Mouse (Mus musculus): ENCODE measurements around the gene Slc25a45.

Slc25a45 gene

DNA sequence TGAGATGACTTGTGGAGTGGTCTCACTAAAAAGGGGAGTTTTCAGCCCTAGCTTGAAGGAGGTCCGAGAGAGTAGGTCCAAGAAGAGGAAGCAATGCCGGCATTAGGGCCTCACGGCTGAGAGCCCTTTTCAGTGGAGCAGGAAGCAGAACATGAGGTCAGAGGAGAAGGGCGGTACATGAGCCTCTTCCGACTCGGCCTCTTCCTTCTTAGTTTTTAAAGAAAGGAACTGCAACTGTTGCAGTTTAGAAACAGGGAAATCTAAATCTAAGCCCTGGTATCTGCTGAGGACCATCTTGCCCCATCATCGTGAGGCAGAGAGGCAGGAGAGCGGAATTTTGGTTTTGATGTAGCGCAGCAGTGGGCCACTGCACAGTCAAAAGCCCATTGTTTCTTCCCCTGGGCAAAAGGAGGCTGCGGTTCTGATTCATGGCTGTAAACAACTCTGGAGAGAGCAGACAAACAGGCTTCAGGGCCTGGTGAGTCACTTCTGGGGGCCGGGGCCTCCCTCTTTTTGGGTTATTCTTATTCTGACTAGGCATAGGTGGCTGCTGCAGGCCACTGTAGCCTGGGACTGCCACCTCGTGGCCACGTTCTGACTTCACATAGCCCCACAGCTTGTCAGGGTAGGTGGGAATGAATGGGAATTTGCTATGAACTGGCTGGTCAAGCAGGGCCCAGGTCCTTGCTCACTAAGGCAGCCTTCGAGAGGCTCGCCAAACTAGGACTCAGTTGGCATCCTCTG is at the start of gene Slc25a45:
Slc25a45 (plus strand) TSS at position 191 of the 744 bp plus-strand sequence.
- DNase-seq (ENCODE audit: low spot score), result peak; percentile 80

DNA sequence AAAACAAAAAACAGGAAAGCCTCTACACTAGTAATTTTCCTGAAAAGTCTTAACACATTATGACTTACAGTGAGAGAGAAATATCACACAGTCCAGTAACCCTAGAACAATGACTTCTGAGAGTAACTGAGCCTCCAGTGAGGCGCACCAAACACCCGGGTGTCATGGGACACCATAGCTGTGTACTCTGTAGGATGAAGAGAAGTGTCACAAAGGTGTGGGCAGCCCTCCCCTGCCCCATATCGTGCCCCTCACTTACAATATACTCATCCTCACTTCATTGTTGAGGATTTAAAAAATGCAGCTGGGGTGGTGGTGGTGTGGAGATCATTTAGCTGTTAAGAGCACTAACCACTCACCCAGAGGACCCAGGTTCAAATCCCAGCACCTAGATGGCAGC is 49.5 kb upstream of the Slc25a45 start:
- DNase-seq (ENCODE audit: low spot score), result no peak

DNA sequence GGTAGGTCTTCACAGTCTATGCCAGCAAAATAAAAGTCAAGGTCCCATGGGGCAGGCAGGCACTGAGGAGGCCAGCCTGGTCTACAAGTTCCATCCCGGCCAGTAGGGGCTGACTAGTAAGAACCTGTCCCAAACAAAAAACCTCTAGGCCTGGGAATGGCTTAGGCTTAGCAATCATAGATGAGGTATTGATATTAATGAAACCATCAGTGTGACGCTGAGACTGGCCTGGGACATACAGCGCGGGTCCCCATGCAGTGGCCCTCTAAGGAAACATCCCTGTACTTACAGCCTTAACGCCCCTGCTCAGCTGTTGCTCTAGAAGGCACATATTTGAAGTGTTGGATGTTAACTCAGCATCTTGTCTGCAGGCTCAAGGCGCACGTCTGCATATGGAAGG is 48.7 kb upstream of the Slc25a45 start:
- DNase-seq (ENCODE audit: low spot score), result no peak

DNA sequence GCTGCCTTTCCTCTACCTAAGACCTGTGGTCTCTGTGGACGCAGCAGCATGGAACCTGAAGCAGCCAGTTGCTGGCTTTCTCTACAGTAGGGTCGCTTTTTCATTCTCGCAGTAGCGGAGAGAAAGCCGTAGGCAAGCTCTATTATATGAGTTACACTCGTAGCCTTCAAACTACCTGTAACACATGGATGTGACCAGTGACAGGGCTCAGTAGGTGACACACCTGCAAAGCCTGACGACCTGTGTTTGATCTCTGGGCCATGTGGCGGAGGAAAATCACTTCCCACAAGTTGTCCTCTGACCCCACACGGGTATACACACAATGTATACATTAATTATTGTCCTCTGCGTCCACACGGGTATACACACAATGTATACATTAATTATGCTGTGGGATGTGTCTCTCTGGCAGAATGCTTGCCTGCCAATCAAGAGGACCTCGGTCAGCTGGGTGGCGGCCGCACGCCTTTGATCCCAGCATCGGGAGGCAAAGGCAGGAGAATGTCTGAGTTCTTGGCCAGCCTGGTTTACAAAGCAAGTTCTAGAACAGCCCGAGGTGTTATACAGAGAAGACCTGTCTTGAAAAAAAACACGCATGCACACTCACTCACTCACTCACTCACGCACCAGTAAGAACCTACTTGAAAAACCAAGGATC is 47.5 kb upstream of the Slc25a45 start:
- DNase-seq (ENCODE audit: low spot score), result no peak

DNA sequence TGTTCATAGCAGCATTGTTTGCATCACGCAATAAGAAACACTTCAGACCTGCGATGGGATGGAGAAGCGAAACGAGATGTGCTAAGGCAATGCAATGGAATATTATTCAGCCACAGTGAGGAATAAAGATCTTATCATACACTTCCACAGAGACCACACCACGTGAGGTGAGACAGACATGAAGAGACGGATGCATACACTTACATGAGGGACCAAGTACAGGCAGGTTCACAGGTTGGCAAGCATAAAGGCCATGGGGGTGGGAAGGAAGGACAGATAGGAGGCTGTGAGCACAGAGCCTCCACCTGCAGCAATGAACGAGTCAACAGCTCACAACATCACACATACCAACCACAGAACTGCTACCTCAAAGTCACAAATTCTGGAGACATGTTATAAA is 46.8 kb upstream of the Slc25a45 start:
- DNase-seq (ENCODE audit: low spot score), result no peak

DNA sequence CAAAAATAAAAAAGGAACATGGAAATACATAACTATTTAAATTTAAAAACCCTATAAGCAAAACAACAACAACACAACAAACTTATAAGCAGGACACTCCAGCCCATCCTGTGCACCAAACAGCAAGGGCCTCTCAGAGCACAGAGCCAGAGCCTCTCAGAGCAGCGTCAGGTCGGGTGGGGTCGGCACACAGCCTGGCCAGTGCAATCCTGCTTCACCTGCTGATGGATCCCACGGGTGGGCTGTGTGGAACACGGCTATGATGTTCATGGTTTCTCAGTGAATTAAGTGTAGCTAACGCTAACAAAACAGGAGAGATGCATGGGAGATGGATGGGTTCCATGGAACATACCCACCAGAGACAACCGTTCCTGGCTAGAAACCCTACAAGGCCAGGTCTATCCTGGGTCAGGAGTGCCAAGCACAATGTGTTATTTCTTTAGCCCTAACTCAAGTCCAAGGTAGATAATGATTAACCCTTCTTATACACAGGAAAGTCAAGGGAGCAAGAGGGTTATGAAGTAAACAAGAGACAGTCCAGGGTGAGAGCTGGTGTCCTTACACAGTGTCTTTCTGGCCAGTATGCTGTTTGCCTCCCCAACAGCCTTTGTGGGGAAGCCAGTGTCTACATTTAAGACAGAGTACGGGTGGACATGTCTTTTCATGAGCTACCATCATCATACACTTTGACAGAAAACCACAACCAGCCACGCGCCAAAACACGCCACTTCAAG is 46.2 kb upstream of the Slc25a45 start:
- no peak for DNase-seq (ENCODE audit: low spot score)

DNA sequence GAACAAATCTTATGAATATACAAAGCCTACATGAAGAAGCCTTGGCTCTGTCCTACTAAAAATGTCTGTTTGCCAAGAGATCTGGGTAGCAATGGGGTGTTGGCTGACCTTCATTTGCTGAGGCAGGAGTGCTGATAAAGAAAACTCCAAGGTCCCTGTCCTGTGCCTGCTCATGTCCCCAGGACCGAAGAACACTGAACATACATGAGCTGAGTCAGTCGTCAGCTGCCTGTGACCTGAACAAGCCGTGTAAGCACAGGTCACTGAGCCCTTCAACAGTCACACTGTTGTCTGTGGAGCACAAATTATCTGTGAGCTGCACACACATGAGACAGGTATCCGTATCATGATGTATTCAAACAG is 45.7 kb upstream of the Slc25a45 start:
- no peak for DNase-seq (ENCODE audit: low spot score)

DNA sequence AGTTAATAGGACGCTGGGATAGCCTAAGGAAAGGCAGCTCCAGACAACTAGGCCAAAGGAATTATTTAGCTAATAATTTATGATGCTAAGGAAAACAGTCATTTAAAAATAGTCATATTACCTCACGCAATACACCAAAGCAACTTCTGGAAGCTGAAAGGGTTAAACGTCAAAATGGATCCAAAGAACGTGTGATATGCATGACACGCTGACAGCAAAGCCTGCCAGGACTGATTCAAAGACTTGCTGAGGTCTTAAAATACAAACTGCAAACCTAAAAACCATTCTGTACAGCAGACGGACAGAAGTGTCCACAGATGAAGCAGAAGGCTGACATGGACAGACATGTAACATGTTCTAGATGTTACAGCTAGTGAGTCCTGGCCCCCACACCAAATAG is 45.3 kb upstream of the Slc25a45 start:
- DNase-seq (ENCODE audit: low spot score), result no peak

DNA sequence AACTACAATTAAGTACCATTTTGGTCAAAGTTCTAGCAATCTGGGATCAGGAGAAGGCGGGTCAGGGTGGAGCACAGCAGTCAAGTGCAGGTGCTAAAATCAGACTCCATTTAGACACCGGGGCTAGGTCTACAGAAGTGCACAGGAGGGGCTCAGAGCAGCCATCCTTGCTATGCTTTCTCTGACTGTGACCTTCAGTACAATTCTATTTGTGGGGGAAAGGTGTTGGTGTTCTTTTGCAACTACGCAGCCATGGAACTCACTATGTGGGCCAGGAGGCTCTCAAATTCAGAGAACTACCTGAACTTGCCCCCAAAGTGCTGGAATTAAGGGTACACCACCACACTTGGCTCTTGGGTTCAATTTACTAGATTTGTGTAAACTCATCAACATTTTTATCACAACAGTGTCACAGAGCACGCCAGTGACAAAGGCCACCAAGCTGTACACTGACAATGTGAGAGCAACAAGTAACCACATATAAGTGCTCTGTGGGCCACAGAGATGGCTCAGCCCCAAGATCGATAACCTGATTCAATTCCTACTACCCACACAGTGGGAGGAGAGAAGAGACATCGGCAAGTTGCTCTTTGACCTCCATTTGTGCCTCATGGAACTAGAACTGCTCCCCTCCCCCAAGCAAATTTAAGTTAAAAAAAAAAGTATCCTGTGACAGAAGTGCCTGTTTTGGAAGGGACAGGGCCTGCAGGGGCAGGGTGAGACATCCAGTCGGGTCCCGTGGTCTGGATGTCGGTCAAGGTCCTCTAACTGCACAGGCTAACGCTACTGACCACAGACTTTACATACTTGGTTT is 44.1 kb upstream of the Slc25a45 start:
- no peak for DNase-seq (ENCODE audit: low spot score)

DNA sequence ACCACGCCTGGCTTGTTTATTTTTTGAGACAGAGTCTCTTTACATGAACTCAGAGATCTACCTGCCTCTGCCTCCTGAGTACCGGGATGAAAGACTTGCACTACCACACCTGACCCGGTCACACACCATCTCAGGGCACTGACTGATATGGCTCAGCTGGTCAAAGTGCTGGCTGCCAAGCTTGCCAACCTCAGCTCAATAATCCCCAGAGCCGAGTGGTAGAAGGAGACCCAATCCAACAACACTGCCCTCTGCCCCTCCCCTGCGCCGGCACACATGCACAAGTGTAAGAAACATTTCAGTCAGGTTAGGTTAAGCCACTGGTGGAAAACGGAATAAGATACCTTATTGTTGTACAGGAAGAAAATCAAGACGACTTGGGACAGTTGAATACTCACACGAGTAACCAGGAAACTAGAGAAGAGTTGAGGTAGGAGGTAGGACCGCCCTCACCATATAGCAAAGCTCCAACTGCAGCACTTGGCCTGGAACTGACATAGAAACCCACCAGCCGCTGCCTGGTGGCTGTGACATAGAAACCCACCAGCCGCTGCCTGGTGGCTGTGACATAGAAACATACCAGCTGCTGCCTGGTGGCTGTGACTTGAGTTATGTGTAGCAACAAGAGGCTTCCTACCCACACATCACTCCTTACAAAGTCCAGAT is 43.2 kb upstream of the Slc25a45 start:
- no peak for DNase-seq (ENCODE audit: low spot score)

DNA sequence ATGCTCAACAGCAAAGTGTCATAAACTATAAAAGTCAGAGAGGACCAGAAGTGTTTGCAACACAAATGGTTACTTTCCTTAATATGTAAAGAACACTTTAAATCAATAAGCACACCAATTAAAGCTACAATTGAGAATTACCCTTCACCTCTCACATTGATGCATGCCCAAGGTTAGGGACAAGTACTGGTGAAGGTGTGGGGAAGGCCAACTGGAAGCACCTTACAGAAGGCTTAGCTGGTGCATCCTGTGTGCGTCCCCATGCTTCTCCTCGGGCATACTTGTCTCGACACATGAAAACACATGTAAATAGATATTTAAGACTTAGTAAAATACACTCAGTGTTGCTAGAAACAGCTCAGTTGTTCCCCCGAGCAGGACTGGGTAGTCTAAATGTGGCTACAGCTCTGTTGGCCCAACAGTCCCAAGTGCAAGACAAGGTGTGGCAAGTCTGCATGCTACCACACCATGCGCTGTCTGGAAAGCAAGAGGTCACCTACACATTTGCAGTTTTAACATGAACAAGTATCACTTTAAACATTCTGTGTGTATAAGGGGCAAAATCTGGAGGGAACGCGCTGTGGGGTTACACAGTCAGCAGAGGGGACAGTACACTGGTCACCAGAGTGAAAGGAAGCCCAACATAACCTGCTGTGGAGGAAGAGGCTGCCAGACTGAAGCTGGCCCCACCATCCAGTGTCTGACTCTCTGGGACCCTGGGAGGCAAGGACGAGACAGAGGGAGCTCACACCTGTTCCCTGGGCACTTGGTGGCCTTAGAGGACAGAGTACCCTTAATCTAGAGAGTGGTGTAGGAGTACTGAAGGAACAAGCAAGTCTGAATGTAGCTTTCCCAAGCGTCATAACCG is 42.3 kb upstream of the Slc25a45 start:
- DNase-seq (ENCODE audit: low spot score), result no peak

DNA sequence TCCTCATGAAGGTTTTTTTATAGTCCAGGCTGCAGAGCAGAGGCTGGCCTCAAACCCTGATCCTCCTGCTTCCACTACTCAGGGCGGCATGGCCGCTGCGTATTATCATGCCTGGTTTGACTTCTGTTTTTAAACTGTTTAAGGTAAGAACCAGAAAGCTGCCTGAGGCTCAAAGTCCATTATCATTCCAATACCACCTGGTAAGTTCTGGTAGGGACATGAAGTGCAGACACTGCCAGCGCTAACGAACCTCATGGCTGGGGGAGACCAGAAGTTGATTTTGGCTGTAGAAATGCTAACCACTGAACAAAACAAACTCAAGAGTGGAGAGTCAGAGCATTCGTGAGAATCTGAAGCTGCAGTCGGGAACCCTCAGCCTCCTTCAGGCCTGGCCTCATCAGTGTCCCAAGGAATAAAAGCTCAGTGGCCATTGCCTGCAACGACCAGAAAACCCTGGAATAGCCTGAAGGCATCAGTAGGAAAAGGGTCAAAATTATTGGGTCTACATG is 41.6 kb upstream of the Slc25a45 start:
- DNase-seq (ENCODE audit: low spot score), result no peak

DNA sequence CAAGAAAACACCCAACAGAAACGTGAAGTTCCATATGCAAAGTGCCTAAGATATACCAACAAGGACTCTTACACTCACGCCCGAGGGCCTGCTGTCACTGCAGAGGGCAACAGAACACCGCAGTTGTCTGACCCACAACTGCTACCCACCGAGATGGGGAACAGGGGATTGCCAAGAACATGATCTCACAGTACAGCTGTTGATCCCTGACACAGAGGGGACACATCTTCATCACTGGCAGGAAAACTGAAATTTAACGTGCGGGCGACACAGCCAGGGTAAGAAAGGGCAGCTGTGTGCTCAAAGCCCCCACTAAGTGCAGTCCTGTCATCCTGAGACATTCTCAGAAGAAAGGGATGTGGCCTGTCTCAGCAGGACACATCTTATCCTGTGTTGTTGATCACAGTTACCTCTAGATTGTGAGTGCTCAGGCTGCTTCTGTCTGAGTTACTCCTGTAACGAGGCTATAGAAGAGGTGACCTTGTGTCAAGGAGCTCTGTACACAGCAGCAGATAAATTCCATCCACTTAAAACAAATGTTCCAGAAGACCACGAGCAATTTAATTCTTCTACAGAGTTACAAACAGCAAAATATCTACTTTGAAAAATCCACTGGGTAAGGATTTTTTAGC is 40.6 kb upstream of the Slc25a45 start:
- no peak for DNase-seq (ENCODE audit: low spot score)

DNA sequence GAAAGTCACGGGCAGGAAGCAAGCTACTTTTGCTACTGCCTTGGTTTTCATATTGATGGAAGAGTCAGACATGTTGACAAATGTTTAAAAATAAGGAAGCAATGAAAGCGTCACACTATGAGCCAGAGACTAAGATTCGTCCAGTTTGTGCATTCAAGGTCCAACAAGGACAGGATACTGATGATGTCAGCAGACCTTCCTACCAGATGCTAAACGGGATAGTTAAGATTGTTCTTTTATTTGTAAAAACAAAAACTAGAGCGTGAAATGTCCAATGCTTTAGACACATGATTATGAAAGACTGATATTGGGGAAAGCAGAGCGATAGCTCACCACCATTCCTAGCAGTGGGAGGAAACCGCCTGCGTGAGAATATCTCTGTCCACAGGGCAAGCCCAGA is 40.0 kb upstream of the Slc25a45 start:
- DNase-seq (ENCODE audit: low spot score), result no peak

DNA sequence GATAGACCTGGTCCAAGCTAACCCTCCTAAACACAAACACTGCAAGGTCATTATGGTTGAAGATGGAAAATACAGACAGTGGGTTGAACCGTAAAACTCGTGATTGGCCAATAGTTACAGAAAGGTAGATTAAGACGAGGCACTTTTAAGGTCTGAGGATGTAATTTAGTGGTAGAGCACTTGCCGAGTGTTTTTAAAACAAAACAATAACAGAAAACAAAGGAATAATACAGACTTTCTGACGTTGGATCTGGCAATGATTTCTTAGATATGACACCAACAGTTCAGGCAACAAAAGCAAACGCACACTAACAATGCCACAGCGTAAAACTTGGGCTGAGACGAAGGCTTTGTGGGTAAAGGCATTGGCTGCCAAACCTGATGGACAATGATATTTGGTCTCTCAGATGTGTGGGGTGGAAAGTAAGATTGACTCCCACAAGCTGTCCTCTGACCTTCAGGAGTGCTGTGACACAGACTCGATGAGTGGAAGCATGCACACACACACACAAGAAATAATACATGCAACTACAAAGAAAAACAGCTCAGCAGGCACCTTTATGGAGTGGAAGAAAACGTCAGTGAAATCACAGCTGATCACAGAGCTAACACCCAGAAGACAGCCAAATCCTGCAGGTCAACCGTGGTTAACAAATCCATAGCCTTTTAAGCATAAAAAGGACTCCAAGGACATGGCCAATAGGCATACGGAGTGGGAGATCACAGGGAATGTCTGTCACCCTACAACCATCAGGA is 39.3 kb upstream of the Slc25a45 start:
- DNase-seq (ENCODE audit: low spot score), result no peak

DNA sequence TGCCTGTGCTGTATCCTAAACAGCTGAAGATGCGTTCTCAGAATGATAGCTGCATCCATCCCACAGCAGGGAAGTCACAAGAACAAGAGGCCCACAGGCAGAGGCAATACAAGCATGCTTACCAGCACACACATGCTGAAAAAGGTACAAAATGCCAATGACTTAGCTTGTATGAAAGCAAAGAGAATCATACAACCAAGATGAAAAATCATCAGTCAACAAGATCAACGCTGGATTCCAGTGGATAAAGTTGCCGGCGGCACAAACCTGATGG is 38.8 kb upstream of the Slc25a45 start:
- no peak for DNase-seq (ENCODE audit: low spot score)

DNA sequence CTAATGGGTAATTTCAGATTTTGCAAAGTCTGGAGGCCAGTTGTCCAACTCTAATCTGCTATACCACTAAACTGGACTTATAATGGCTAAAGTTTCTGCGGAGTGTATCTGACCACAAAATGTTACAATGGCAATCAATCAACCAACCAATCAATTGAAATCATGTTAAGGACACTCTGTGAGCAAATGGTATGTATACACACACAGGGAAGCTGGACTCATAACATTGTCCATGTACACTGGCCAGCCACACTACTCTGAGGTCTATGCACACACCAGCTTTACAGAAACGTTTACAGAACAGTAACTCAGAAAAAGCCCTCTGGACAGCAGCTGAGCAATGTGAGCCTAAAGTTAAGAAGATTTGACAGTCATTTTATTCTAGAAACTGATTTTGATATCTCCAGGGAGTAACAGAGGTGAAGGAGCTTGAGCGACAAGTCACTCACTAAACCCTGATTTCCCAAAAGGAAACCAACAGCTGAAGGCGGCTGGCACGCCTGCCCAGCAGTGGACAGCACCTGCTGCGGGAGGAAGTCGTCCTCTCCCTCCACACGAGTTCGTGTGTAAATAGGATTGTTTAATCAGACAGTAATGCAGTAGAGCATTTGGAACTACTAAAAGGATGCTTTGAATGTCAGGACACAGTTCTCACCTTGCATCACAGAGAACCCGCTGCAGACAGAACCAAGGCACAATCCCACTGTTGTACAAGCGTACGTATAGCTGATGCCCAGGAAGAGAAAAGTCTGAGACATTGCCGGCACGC is 38.1 kb upstream of the Slc25a45 start:
- no peak for DNase-seq (ENCODE audit: low spot score)

DNA sequence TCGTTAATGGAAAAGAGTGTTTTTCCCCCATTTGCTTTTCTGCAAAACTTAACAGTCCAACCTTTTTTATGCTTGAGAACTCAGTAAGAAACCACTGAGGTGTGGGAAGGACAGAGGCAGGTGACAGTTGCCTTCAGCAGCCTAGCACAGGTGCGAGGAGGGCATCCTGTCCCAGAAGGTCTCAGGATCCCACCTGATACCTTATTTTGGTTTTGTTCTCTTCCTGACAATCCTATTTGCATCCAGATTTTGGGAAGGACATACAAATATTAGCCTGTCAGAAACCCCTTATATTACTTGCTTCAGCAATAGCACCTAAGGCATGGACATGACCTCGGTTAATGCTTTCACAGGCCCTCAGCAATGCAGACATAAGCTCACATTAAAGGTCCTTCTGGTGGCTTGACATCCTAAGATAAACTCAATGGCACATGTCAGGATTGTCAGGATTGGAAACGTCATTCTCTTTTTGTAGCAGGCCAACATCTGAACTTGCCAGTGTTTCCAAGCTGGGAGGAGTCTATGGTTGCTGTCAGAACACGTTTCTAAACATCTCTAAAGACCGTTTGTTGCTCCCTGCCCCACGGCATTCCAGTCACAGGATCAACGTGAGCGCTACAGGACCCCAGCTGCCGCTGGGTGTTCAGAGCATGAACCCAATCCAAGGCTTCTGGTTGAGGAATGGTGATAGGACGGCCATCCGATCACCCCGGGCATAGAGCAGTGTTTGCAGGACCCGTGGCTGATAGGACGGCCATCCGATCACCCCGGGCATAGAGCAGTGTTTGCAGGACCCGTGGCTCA is 37.3 kb upstream of the Slc25a45 start:
- DNase-seq (ENCODE audit: low spot score), result no peak

Measured in testis, postnatal 10 days (tissue).